Mouse (Mus musculus) stomach, embryonic 16.5 days (tissue): ENCODE results near the gene Iqgap3. TPM values are rescaled to one million over a fixed set of nuclear protein-coding genes. Genes with fewer than 3 reads are reported as not detected.

Source experiments
- ATAC-seq: fragments of 200-750 bp; cut with Nextera tagmentation; 2 replicates; pipeline ENCODE4 v1.8.0; 2017; ENCODE audit warnings: moderate number of reproducible peaks, moderate TSS enrichment; ENCODE audit not compliant: insufficient read depth, low FRiP score
- H3K27ac ChIP-seq: fragments of 300-500 bp; sonication (generic); 2 replicates; pipeline ENCODE4 v1.5.1; 2014; ENCODE audit warnings: low read length
- H3K27me3 ChIP-seq: fragments of 300-500 bp; sonication (generic); 2 replicates; pipeline ENCODE4 v1.6.1; 2014; ENCODE audit warnings: low read length, control low read depth, mixed read lengths; ENCODE audit not compliant: control insufficient read depth, insufficient read depth
- H3K36me3 ChIP-seq: fragments of 300-500 bp; sonication (generic); 2 replicates; pipeline ENCODE4 v1.6.1; 2014; ENCODE audit warnings: low read length; ENCODE audit not compliant: control insufficient read depth, insufficient read depth
- H3K4me1 ChIP-seq: fragments of 300-500 bp; sonication (generic); 2 replicates; pipeline ENCODE4 v1.6.1; 2014; ENCODE audit warnings: low read length, control low read depth, mixed read lengths; ENCODE audit not compliant: control insufficient read depth, insufficient read depth
- H3K4me2 ChIP-seq: fragments of 300-500 bp; sonication (generic); 2 replicates; pipeline ENCODE4 v1.6.1; 2014; ENCODE audit warnings: low read depth, low read length, mixed read lengths
- H3K4me3 ChIP-seq: fragments of 300-500 bp; sonication (generic); replicated peaks from 2 replicates; pipeline ENCODE4 v1.5.1; 2014; ENCODE audit warnings: mild to moderate bottlenecking, low read length
- H3K9ac ChIP-seq: fragments of 300-500 bp; sonication (generic); 2 replicates; pipeline ENCODE4 v1.6.1; 2014; ENCODE audit warnings: low read length
- H3K9me3 ChIP-seq: fragments of 300-500 bp; sonication (generic); replicated peaks from 2 replicates; pipeline ENCODE4 v1.6.1; 2016; ENCODE audit warnings: low read length, control low read depth; ENCODE audit not compliant: control insufficient read depth
- WGBS: fragments of 180-500 bp; shearing (Covaris S2); extraction: QIAGEN DNeasy Blood & Tissue Kit; methylation state at CpG from one replicate; pipeline ENCODE4 v1.1.7; 2014; 5-methylcytosine and 5-hydroxymethylcytosine counted together
- polyA plus RNA-seq: library from polyadenylated mRNA; unstranded; fragments of >200 nt; fragmentation: Nextera tagmentation; extraction: Ambion mirVana; gene quantifications from 2 replicates; pipeline ENCODE4 v1.2.1, GENCODE M21; 2015

Iqgap3 gene
- polyA plus RNA-seq = 17.1 and 22.0 TPM in 2 replicates

DNA sequence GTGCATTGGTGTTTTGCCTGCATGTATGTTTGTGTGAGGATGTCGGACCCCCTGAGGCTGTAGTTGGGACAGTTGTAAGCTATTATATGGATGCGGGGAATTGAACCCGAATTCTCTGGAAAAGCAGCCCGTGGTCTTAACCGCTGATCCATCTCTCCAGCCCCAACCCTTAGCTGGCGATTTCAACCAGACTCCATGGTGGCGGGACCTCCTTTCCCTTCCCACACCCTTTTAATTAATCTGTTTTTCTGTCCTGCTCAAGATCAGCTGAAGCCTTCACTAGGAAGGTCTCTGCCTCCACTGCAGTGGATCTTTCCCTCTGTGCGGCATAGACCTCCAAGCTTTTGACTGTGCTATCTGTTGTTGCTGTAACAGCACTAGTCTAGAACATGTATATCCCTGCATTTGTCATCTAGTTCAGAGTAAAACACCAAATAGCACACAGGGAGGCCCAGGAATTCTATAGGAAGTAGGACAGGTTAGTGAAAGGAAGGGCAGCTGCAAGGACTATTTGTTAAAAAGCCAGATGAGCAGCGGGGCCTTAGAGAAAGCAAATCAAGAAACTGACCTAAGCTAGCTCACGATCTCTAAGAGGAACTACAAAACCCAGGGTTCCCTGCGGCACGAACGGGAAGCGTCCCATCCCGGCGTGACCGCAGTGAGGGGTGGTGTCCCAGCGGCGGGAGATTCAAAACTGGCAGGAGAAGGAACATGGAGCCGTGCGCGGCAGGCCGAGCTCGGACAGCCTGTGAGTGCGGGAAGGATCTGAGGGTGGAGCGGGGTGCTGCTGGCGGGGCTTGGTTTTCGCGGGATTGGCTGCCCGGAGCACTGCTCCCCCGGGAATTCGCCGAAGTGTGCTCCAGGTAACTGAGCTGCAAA lies at the start of gene Iqgap3:
Iqgap3 (plus strand) TSS at position 627 of the 879 bp plus-strand sequence.
- H3K27ac ChIP-seq = 0 out of 2 replicates have a peak within 1 kb of the TSS, but pooled peaks have one; percentile 27
- no peaks in the 10 kb centered on the region for H3K9me3 ChIP-seq
- H3K4me1 ChIP-seq = peaks cover 12% of the 10 kb centered on the region
- peak within 1 kb of the TSS; percentile 74 for H3K9ac ChIP-seq
- H3K4me3 ChIP-seq = peak within 1 kb of the TSS; percentile 69
- ATAC-seq = peak; percentile 90
- H3K27me3 ChIP-seq = no peaks in the 10 kb centered on the region
- WGBS = 18% methylated on average over 33 of the region's 33 CpGs
- no peaks in the 10 kb centered on the region for H3K36me3 ChIP-seq
- peak within 1 kb of the TSS; percentile 84 for H3K4me2 ChIP-seq

DNA sequence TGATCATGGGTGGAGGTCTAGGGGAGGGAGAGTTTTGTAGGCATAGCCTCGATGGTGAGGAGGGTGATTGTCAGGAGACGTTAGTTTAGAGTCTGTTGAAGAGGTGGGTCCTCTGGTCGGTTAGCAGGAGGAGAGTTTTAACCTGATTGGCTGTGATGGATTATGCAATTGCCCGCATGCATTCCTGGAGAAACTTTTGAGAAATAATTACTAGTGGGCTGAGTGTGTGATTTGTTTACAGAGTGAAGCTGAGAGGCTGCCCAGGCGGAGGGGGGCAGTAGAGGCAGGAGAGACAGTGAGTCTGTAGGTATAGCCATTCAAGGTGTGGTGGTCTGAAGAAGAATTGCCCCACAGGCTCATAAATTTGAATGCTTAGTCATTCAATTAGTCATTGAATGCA lies 48.3 kb upstream of the Iqgap3 start:
- H3K36me3 ChIP-seq = no peaks in the 10 kb centered on the region
- no peak overlapping the region for H3K27ac ChIP-seq
- H3K4me2 ChIP-seq = no peak overlapping the region
- H3K27me3 ChIP-seq = peaks cover 11% of the 10 kb centered on the region
- no peak overlapping the region for H3K9ac ChIP-seq
- no peak overlapping the region for H3K4me3 ChIP-seq
- no peaks in the 10 kb centered on the region for H3K9me3 ChIP-seq
- no peaks in the 10 kb centered on the region for H3K4me1 ChIP-seq
- WGBS = 46% methylated on average over 5 of the region's 5 CpGs
- ATAC-seq = no peak

DNA sequence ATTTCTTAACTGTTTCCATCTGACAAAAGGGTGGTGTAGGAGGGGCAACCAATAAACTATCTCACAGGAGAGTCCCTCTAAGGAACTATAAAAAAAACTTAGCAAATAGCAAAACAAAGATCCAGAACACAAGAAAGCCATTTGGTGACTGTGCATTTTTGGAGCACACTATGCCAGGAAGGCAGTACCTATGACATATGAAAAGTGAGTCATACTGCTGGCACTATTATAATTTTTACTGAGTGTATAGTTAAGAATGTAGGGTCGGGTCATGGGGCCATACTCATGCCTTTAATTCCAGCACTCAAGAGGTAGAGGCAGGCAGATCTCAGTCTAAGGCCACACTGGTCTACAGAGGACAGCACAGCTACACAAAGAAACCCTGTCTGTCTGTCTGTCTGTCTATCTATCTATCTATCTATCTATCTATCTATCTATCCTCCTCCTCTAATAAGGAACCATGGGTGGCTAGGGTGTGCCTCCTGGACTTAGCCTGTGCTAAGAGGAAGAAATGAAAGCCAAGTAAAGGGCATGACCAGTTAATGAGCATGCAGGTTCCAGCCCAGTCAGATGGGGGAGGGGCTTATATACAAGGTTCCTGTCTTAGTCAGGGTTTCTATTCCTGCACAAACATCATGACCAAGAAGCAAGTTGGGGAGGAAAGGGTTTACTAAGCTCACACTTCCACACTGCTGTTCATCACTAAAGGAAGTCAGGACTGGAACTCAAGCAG lies 46.0 kb upstream of the Iqgap3 start:
- Histone ChIP-seq H3K4me2 (no peak overlapping the region), H3K4me3 (no peak overlapping the region), H3K36me3 (no peaks in the 10 kb centered on the region), H3K27me3 (peaks cover 11% of the 10 kb centered on the region), H3K4me1 (no peaks in the 10 kb centered on the region), H3K9me3 (no peaks in the 10 kb centered on the region), H3K27ac (no peak overlapping the region), H3K9ac (no peak overlapping the region)
- 52% methylated on average over 1 of the region's 1 CpGs for WGBS
- ATAC-seq = no peak

DNA sequence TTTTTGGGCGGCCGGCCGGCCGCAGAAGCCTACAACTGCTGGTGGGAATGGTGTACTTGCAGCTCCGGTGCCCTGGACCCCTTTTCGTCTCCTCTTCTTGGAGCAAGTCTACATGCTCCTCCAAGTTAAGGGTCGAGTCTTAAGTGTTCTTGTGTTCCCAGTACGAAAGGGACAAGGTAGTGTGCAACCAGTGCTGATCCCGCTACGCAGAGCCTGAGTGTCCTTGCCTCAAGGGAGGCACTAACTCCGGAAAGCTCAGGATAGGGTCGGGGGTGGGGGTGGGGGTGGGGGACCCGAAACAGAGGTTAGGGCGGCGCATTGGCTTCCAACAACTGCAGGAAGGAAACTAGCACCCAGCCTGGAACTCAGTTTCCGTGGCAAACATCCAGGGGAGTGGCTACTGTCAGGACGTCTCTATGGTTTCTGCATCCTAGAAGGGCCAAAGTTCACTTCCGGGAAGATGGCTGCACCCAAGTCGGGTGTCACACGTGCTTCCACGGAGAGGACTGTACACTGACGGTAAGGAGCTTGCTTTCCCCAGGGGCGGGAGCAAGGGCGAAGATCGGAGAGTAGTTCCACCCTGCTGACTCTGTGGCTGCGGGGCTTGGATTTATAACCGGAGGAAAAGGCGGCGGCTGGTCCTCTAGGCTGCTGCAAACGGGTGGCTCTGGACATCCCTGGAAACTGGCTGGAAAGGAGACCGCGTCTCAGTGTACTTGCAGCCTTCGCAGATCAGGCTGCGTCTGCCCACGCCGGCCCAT lies 38.9 kb upstream of the Iqgap3 start, which contains the start of gene Gpatch4:
Gpatch4 (plus strand) TSS at position 448 of the 761 bp plus-strand sequence.
- Histone ChIP-seq H3K9me3 (no peaks in the 10 kb centered on the region), H3K4me1 (0 out of 2 replicates have a peak, but pooled peaks cover 5% of the 10 kb centered on the region), H3K9ac (peak within 1 kb of the TSS; percentile 80), H3K4me3 (peak within 1 kb of the TSS; percentile 94), H3K27ac (peak within 1 kb of the TSS; percentile 69), H3K27me3 (peaks cover 3% of the 10 kb centered on the region; the same call in 1 of the 2 replicates), H3K36me3 (no peaks in the 10 kb centered on the region), H3K4me2 (peak within 1 kb of the TSS; percentile 72)
- 8% methylated on average over 36 of the region's 36 CpGs for WGBS
- ATAC-seq = peak; percentile 94

DNA sequence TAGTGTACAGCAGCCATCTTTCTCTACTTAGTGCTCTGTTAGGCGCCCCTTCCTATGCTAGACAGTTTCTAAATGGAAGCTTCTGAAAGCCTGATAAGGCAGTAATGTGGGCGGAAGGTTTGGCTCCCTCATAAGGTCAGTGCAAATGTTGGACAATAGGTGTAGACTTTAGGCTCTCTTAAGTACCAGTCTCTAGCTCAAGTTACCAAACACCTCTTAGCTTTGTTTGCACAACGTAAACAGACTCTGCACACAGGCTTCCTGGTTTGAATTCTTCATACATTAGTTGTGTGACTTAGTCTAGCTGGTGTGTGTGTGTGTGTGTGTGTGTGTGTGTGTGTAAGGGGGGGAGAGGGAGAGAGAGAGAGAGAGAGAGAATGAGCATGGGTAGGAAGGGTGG lies 32.2 kb upstream of the Iqgap3 start:
- Histone ChIP-seq H3K27me3 (no peaks in the 10 kb centered on the region), H3K9me3 (no peaks in the 10 kb centered on the region), H3K36me3 (no peaks in the 10 kb centered on the region), H3K4me2 (no peak overlapping the region), H3K4me3 (no peak overlapping the region), H3K9ac (no peak overlapping the region), H3K4me1 (no peaks in the 10 kb centered on the region), H3K27ac (0 out of 2 replicates have a peak overlapping the region, but pooled peaks have one; percentile 29)
- ATAC-seq = peak; percentile 82
- 45% methylated on average over 3 of the region's 3 CpGs for WGBS

DNA sequence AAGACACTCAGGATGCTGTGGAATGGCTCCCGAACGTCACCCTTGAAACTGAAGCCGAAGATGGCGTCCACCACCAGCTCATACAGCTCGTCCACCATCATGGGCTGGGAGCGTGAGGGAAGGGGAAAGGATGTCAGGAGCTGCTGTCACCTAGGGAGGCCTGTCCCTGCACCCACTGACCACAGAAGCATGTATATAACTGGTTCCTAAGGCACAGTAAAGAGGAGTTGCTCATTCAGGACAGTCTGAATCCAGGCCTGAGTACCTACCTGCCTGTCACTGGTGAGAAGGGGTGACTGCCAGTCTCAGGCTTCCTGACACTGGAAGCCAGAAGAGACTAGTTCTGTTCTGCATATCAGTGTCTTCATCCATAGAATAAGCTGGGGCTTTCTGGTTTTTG lies 24.7 kb upstream of the Iqgap3 start:
- no peak for ATAC-seq
- H3K4me3 ChIP-seq = peak overlapping the region; percentile 56
- H3K9me3 ChIP-seq = no peaks in the 10 kb centered on the region
- H3K4me2 ChIP-seq = peak overlapping the region; percentile 82
- no peaks in the 10 kb centered on the region for H3K27me3 ChIP-seq
- 0 out of 2 replicates have a peak, but pooled peaks cover 3% of the 10 kb centered on the region for H3K36me3 ChIP-seq
- 89% methylated on average over 6 of the region's 6 CpGs for WGBS
- no peak overlapping the region for H3K27ac ChIP-seq
- peak overlapping the region; percentile 81; the same call in 1 of the 2 replicates for H3K9ac ChIP-seq
- H3K4me1 ChIP-seq = peaks cover 8% of the 10 kb centered on the region

DNA sequence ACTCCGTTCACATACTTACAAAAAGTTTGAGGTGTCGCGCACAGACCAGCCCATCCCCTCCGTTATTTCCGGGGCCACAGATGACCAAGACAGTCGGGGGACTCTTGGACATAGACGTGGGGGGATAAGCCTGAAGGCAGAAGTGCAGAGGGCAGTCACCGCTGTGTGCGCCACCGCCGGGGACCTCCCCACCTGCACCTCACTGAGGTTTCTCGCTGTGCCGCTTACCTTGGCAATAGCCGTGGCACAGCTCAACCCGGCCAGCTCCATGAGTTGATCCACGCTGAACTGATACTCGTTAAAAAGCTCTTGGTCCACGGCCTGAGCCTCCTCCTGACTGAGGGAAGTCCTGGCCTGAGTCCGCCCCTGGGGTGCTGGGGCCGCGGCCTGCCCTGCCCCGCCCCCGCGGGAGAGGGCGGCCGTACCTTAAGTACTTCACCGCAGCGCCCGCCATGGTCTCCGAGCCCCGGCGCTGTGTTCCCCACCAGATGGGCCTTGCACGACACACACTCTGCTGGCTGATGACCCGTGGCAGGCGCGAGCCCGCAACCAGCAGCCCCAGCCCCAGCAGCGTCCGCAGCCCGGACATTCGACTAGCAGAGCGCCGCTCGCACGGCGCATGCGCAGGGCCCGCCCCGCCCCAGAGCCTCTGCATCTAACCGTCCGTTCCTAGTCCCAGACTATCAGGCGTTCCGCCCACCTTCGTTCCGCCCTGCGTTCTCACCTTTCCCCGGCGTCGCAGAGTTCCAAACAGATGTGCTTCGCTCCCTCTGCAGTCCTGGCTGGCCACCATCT lies 23.7 kb upstream of the Iqgap3 start, which contains the start of gene Naxe:
Naxe (minus strand) TSS at position 594 of the 795 bp plus-strand sequence.
- Histone ChIP-seq H3K27me3 (no peaks in the 10 kb centered on the region), H3K9me3 (no peaks in the 10 kb centered on the region), H3K4me2 (peak within 1 kb of the TSS; percentile 82), H3K4me1 (peaks cover 8% of the 10 kb centered on the region), H3K27ac (no peak within 1 kb of the TSS), H3K9ac (peak within 1 kb of the TSS; percentile 81), H3K4me3 (peak within 1 kb of the TSS; percentile 56), H3K36me3 (0 out of 2 replicates have a peak, but pooled peaks cover 3% of the 10 kb centered on the region)
- under 1% methylated on average over 60 of the region's 60 CpGs for WGBS
- peak; percentile 94 for ATAC-seq

DNA sequence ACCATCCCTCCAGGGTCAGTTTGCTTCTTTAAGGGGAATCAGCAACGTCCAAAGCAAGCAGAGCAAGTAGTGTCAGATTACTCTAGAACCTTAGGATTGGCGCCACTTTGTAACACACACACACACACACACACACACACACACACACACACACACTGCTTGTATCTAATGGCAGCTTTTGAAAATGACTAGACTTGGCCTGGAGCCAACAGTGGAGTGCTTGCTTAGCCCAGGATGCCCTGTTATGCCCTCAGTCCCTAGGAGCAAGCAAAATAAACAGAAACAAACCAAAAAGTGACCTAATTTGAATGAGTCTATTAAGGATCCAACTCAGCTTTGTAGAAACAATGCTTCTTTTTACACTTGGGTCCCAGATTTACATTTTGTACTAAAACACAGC lies 13.4 kb upstream of the Iqgap3 start:
- Histone ChIP-seq H3K4me1 (no peaks in the 10 kb centered on the region), H3K4me2 (no peak overlapping the region), H3K9me3 (no peaks in the 10 kb centered on the region), H3K27me3 (no peaks in the 10 kb centered on the region), H3K4me3 (no peak overlapping the region), H3K27ac (no peak overlapping the region), H3K9ac (no peak overlapping the region), H3K36me3 (no peaks in the 10 kb centered on the region)
- 20% methylated on average over 2 of the region's 2 CpGs for WGBS
- no peak for ATAC-seq
